Mouse (Mus musculus): Measurements from ENCODE around the gene Hs3st3b1.
A peak's percentile ranks its signal among the peaks of the same experiment; 100 is the strongest.

The Hs3st3b1 gene

GRCm38 (mm10) chr11:63922091-63922621 is at the start of gene Hs3st3b1:
TSS of gene Hs3st3b1 (minus strand) at chr11:63922290.
- peaks cover 4% of the 10 kb centered on the region for H3K27me3 ChIP-seq (ENCODE audit: control insufficient read depth, insufficient read depth, low read length, poor library complexity, severe bottlenecking)

GRCm38 (mm10) chr11:63971462-63971861 is 49.4 kb upstream of the Hs3st3b1 start:
- DNase-seq (ENCODE audit: low read depth, low spot score): no peak
- Histone ChIP-seq H3K27me3 (ENCODE audit: control insufficient read depth, insufficient read depth, low read length, poor library complexity, severe bottlenecking) (no peaks in the 10 kb centered on the region), H3K36me3 (ENCODE audit: control insufficient read depth, insufficient read depth, low read length, poor library complexity, severe bottlenecking) (no peaks in the 10 kb centered on the region)

More at GRCm38 (mm10) chr11:63922091-63922621, at the start of gene Hs3st3b1:
- peak; percentile 96 for DNase-seq (ENCODE audit: low read depth, low spot score)
- H3K36me3 ChIP-seq (ENCODE audit: control insufficient read depth, insufficient read depth, low read length, poor library complexity, severe bottlenecking): no peaks in the 10 kb centered on the region

DNA sequence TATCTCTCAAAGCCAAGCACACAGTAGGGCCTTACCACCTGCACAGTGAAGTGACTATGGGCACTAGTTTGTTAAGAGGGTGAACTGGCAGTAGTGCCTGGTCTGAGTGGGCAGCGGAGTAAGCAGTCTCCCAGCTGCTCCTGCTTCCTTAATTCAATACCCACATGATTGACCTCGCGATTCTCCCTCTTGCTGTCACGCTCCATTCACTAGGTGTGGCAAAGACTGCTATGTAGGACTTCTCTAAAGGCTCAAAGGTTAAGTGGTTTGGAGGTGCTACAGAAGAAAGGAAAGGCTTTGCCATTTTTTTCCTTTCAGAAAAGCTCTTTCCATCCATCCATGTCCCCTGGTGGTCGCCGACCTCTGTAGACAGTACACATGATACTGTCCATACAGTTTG is 48.7 kb upstream of the Hs3st3b1 start:
- no peaks in the 10 kb centered on the region for H3K27me3 ChIP-seq (ENCODE audit: control insufficient read depth, insufficient read depth, low read length, poor library complexity, severe bottlenecking)
- H3K36me3 ChIP-seq (ENCODE audit: control insufficient read depth, insufficient read depth, low read length, poor library complexity, severe bottlenecking): no peaks in the 10 kb centered on the region
- DNase-seq (ENCODE audit: low read depth, low spot score): no peak

DNA sequence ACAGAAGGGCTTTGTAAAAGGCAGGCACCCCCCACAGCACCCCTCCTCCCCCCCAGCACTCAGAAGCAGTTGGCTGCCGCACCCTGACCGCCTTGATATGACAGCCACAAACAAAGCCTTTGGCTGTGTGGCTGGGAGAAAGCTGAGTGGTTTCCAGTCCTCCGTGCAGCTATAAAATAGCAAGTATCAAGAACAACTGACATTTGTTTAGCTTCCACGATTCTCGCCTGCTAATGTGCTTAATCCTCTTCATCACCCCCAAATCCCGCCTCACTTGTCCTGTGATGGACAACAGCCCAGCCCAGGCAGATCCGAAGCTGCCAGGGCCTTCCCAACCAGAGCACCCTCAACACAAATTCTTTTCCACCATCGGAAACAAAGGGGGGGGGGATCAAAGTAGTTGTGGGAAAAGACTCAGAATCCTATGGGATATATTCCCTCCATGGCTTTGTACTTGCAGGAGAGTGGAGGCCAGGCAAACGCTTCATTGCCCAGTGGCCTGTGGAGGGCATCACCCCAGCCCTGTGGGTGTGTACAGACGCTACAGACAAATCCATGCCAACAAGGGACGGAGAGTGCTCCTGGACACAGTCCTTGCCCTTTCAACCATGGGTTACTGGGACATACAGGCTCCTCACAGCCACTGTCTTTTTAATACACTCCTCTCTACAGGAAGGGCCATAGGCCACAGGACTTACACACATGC is 47.3 kb upstream of the Hs3st3b1 start:
- no peak for DNase-seq (ENCODE audit: low read depth, low spot score)
- no peaks in the 10 kb centered on the region for H3K36me3 ChIP-seq (ENCODE audit: control insufficient read depth, insufficient read depth, low read length, poor library complexity, severe bottlenecking)
- H3K27me3 ChIP-seq (ENCODE audit: control insufficient read depth, insufficient read depth, low read length, poor library complexity, severe bottlenecking): no peaks in the 10 kb centered on the region

DNA sequence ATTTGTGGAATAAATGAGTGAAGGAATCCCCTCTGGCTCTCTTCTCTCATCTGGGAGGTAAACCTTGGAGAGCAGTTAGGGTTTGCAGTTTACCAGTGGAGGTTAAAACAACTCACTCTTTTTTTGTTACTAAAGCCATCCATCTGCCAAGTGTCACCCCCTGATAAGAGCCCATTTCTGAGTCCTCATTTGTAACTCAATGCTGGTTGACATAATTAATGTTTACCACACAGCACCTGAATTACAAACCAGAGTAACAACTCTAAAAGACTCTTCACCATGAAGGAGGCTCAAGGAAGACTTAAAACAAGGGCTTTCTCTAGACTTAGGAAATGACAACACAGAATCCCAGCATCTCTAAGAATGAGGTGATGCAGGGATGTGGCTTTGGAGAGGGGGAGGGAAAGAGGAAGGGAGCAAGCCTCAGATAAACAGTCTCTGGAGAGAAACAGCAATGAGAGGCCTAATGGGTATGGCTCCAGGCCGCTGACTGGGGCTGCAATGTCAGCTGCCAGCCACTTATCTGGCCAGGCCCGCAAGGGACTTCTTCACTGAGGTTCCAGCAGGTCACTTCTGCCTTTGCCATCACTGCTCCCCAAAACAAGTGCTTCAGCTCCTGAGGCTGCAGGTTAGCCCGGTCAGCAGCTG is 46.4 kb upstream of the Hs3st3b1 start:
- H3K27me3 ChIP-seq (ENCODE audit: control insufficient read depth, insufficient read depth, low read length, poor library complexity, severe bottlenecking): no peaks in the 10 kb centered on the region

DNA sequence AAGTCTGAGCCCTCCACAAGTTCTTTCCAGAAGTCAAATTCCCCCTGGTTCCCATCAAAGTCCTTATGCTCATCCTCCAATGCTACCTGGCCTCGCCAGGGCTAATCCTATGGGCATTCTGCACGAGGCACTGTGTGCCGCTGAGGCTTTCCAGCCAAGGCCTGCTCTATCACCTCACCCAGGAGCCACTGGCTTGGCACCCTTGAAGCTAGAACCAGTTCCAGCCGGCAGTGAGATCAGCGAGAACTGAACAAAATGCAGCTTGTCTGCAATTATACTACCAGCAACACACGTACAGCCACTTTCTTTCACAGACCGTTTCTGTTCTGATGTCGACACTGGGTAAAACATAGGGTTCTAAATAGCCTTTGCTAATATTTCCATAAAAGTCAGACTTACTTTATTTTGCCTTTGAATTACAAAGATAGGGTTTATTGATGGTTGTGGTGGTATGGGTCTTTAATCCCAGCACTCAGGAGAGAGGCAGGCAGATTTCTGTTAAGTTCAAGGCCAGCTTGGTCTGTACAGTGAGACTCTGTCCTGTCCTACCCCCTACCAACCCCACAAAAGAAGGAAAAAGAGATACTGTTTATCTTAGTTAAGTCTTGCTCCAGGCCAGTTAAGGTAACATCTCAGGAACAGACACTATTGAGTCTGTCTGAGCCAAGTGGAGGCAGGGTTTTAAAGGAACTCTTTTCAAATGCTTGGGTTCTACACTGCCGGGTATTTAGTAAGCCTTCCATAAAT is 45.7 kb upstream of the Hs3st3b1 start:
- no peaks in the 10 kb centered on the region for H3K36me3 ChIP-seq (ENCODE audit: control insufficient read depth, insufficient read depth, low read length, poor library complexity, severe bottlenecking)
- no peak for DNase-seq (ENCODE audit: low read depth, low spot score)
- H3K27me3 ChIP-seq (ENCODE audit: control insufficient read depth, insufficient read depth, low read length, poor library complexity, severe bottlenecking): no peaks in the 10 kb centered on the region

More for the DNA sequence above, 46.4 kb upstream of the Hs3st3b1 start:
- DNase-seq (ENCODE audit: low read depth, low spot score): no peak
- no peaks in the 10 kb centered on the region for H3K36me3 ChIP-seq (ENCODE audit: control insufficient read depth, insufficient read depth, low read length, poor library complexity, severe bottlenecking)

- DNase-seq (ENCODE audit: low read depth, low spot score): no peak
- Histone ChIP-seq H3K27me3 (ENCODE audit: control insufficient read depth, insufficient read depth, low read length, poor library complexity, severe bottlenecking) (no peaks in the 10 kb centered on the region), H3K36me3 (ENCODE audit: control insufficient read depth, insufficient read depth, low read length, poor library complexity, severe bottlenecking) (no peaks in the 10 kb centered on the region)
These were observed 43.3 kb upstream of the Hs3st3b1 start for GRCm38 (mm10) chr11:63965437-63965836.

- Histone ChIP-seq H3K27me3 (ENCODE audit: control insufficient read depth, insufficient read depth, low read length, poor library complexity, severe bottlenecking) (no peaks in the 10 kb centered on the region), H3K36me3 (ENCODE audit: control insufficient read depth, insufficient read depth, low read length, poor library complexity, severe bottlenecking) (no peaks in the 10 kb centered on the region)
- peak; percentile 61 for DNase-seq (ENCODE audit: low read depth, low spot score)
These were observed 35.1 kb upstream of the Hs3st3b1 start for GRCm38 (mm10) chr11:63957207-63957606.

GRCm38 (mm10) chr11:63956748-63957147 is 34.7 kb upstream of the Hs3st3b1 start:
- DNase-seq (ENCODE audit: low read depth, low spot score): no peak
- Histone ChIP-seq H3K27me3 (ENCODE audit: control insufficient read depth, insufficient read depth, low read length, poor library complexity, severe bottlenecking) (no peaks in the 10 kb centered on the region), H3K36me3 (ENCODE audit: control insufficient read depth, insufficient read depth, low read length, poor library complexity, severe bottlenecking) (no peaks in the 10 kb centered on the region)

GRCm38 (mm10) chr11:63953887-63954286 is 31.8 kb upstream of the Hs3st3b1 start:
- DNase-seq (ENCODE audit: low read depth, low spot score): no peak
- no peaks in the 10 kb centered on the region for H3K27me3 ChIP-seq (ENCODE audit: control insufficient read depth, insufficient read depth, low read length, poor library complexity, severe bottlenecking)
- H3K36me3 ChIP-seq (ENCODE audit: control insufficient read depth, insufficient read depth, low read length, poor library complexity, severe bottlenecking): no peaks in the 10 kb centered on the region

DNA sequence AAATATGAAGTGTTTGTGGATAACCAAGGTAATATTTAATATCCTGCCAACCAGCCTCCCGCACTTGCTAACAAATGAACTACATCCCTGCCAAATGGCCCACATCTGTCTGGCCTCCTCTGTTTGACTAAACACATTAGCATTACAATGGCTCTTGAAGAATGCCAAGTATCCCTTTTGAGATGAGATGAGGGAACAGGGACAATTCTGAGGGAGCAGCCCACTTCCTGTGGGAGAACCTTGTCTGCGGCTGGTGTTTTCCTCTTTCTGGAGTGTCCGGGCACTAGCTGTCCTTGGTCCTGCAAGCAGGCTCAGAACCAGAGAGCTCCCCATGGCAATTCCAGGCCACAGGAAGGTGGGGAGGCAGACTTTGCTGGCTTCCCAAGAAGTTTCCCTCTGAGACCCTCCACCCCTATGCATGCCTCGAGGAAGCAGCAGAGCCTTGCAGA is 30.7 kb upstream of the Hs3st3b1 start:
- Histone ChIP-seq H3K36me3 (ENCODE audit: control insufficient read depth, insufficient read depth, low read length, poor library complexity, severe bottlenecking) (no peaks in the 10 kb centered on the region), H3K27me3 (ENCODE audit: control insufficient read depth, insufficient read depth, low read length, poor library complexity, severe bottlenecking) (no peaks in the 10 kb centered on the region)
- no peak for DNase-seq (ENCODE audit: low read depth, low spot score)

- no peaks in the 10 kb centered on the region for H3K27me3 ChIP-seq (ENCODE audit: control insufficient read depth, insufficient read depth, low read length, poor library complexity, severe bottlenecking)
- DNase-seq (ENCODE audit: low read depth, low spot score): no peak
These were observed 29.9 kb upstream of the Hs3st3b1 start for GRCm38 (mm10) chr11:63951831-63952631.

GRCm38 (mm10) chr11:63948371-63948770 is 26.3 kb upstream of the Hs3st3b1 start:
- H3K36me3 ChIP-seq (ENCODE audit: control insufficient read depth, insufficient read depth, low read length, poor library complexity, severe bottlenecking): no peaks in the 10 kb centered on the region
- DNase-seq (ENCODE audit: low read depth, low spot score): no peak
- H3K27me3 ChIP-seq (ENCODE audit: control insufficient read depth, insufficient read depth, low read length, poor library complexity, severe bottlenecking): no peaks in the 10 kb centered on the region

More at GRCm38 (mm10) chr11:63951831-63952631, 29.9 kb upstream of the Hs3st3b1 start:
- H3K36me3 ChIP-seq (ENCODE audit: control insufficient read depth, insufficient read depth, low read length, poor library complexity, severe bottlenecking): no peaks in the 10 kb centered on the region

- Histone ChIP-seq H3K27me3 (ENCODE audit: control insufficient read depth, insufficient read depth, low read length, poor library complexity, severe bottlenecking) (no peaks in the 10 kb centered on the region), H3K36me3 (ENCODE audit: control insufficient read depth, insufficient read depth, low read length, poor library complexity, severe bottlenecking) (no peaks in the 10 kb centered on the region)
- DNase-seq (ENCODE audit: low read depth, low spot score): no peak
These were observed 24.9 kb upstream of the Hs3st3b1 start for GRCm38 (mm10) chr11:63947024-63947423.
